Mouse (Mus musculus) frontal cortex, postnatal 36 days (tissue): ENCODE measurements at regions not wholly inside any gene's neighbourhood (a gene's known extent, or its start where the extent isn't known, plus 50 kb on each side); places are given as distances from the start of the nearest gene placed in this dataset.

Experiments used
- DNase-seq, 2 experiments: peaks; one replicate each; pipeline ENCODE4 v3.0.0; 2022; ENCODE audit warnings: low spot score in 2 of 2

GRCm38 (mm10) chr3:50939602-50940001 is 284.6 kb upstream of the Noct start:
- peak in 1 of 2 experiments; percentile 50 for DNase-seq

DNA sequence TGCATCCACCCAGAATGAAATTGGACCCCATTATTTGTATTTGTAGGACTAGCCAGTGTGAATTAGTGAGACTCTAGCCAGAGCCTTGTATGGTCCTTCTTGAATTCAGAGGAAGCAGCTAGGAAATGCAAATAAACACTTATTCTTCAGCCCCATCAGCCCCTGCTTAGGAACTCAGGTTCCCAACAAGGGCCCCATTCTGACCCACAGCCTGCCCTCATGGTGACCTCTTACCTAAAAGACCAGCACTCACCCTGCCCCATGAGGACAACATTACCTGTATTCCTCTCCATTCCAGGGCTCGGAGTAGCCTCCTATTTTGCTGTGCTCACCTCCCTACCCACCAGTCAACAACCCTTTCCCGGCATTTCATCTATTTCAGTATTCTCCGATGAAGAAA is 283.6 kb upstream of the Noct start:
- DNase-seq = no peak

- DNase-seq = no peak
Observed at GRCm38 (mm10) chr3:50953456-50953855, 270.8 kb upstream of the Noct start.

- DNase-seq = no peak
Observed at GRCm38 (mm10) chr3:50970386-50970785, 253.9 kb upstream of the Noct start.

GRCm38 (mm10) chr3:50973081-50973480 is 251.2 kb upstream of the Noct start:
- DNase-seq = no peak

GRCm38 (mm10) chr3:50976141-50976780 is 248.0 kb upstream of the Noct start:
- DNase-seq = no peak

GRCm38 (mm10) chr3:50976818-50977217 is 247.4 kb upstream of the Noct start:
- DNase-seq = no peak

DNA sequence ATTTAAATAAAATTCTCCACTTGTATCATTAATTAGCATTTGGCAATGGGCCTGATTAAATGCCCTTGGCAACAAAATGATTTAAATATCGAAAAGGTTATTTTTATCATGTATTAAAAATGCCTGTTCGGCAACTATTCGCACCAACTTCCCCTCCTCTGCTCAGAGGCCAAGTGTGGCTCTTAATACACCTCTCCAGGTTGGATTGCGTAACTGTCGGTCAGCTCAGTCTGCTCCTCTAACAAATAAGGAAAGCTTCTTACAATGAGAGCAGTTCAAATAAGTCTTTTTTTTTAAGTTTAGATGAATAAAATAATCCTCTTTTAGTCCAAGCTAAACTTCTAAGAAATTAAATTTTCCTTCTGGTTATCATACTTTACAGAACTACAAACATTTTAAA is 245.6 kb upstream of the Noct start:
- no peak for DNase-seq

DNA sequence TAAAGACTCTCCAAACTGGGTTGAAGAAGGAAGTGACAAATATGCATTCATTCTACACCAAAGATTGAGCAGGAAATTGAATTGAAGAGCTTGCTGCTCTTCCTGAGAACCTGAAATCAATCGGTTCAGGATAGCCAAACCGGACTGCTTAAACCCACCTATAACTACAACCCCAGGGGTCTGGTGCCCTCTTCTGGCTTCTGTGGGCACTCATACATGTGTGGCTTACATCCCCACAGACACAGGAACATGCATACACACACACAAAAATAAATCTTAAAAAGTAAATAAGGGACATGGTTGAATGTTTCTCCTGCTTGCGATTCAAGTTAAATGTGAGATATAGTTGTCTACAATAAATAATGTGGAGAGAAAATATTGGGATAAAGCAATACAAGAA is 244.7 kb upstream of the Noct start:
- DNase-seq = no peak

- no peak for DNase-seq
Observed at GRCm38 (mm10) chr3:50981751-50982150, 242.5 kb upstream of the Noct start.

DNA sequence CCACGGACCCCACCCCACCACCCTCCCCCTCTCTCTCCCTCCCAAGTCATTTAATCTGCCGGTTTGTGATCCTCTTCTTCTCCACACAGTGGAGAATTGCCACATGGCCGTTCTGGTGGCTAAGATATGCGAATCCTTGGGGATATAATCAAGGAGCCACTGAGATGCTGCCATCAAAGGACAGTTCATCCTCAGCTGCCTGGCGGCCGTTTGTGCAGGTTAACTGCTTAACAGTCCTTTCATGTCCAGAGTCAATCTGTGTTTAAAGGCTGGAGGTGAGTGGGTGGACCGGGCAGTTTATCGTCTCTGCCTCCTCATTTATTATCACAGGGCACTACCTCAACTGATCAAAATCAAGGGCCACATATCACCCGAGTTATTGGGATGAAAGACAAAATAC is 241.6 kb upstream of the Noct start:
- no peak for DNase-seq

DNA sequence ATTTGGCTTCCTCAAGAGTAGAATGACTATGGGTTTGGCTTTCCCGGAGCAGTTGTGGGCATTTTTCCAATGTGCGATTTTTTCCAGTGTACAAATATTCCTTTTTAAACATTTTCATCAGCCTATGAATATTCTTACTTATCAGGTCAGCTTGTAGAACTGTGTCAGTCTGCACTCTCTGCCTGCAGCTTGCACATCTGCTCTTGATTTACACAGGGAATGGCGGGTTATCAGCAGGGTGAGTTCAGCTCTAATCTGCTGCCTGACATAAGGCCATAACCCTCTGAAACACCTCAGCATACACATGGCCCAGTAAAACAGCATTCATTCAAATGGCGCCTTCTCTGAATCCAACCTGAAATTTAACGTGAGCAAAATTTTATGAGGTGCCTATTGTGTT is 241.1 kb upstream of the Noct start:
- DNase-seq = no peak

- peak; percentile 69 to 84 for DNase-seq
Observed at GRCm38 (mm10) chr3:50983962-50984765, 240.1 kb upstream of the Noct start.

- DNase-seq = peak in 1 of 2 experiments; percentile 60
Observed at GRCm38 (mm10) chr3:50987821-50988220, 236.4 kb upstream of the Noct start.

GRCm38 (mm10) chr3:50990810-50991209 is 233.4 kb upstream of the Noct start:
- no peak for DNase-seq

- no peak for DNase-seq
Observed at GRCm38 (mm10) chr3:50992581-50993313, 231.5 kb upstream of the Noct start.

DNA sequence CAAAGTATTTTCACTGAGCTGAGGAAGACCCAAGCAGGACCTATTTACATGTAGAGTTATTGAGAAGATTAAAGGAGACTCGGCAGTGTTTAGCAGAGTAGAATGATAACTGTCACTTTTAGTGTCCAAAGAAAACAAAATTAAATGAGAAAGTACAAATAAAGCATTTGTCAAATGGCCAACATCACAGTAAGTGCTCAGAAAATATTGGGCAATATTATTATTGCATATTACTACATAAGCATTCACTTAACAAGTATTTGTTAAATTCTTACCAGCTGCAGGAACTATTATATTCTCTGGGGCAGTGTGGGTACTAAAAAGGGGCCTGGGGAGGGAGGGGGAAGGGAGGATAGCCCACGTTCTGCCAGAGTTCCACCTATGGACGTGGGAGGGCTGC is 224.5 kb upstream of the Noct start:
- DNase-seq = no peak

DNA sequence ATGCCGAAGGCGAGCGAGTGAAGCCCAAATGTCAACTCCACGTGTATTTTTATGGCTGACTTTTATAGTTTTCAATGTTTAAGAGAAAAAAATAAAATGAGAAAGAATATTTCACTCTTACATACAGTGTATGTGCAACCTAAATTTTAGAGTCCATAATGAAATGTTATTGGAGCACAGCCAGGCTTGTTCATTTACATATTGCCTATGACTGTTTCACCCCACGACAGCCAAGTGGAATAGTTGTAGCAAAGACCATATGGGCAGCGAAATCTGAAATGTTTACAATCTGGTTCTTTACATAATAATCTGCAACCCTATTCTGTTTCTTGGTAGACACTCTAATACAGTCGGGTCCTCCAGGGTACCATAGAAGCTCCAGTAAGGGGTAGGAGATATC is 223.3 kb upstream of the Noct start:
- no peak for DNase-seq

DNA sequence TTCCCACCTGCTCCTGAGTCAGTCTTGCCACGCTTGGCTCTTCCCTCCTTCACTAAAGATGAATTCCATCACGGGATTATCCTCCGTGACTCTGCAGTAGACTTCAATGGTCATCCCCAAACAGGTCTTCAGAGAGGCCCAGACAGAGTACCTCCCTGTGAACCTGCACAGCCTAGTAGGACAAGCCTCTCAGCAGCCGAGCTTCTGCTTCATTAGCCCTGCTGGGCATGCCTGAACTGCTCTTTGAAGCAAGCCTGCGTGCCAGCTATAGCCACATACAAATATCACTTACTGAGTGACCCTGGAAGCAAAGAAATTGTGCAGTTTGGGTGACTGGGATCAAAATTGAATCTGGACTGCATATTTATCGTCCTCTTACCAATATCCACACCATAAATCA is 221.6 kb upstream of the Noct start:
- DNase-seq = no peak

DNA sequence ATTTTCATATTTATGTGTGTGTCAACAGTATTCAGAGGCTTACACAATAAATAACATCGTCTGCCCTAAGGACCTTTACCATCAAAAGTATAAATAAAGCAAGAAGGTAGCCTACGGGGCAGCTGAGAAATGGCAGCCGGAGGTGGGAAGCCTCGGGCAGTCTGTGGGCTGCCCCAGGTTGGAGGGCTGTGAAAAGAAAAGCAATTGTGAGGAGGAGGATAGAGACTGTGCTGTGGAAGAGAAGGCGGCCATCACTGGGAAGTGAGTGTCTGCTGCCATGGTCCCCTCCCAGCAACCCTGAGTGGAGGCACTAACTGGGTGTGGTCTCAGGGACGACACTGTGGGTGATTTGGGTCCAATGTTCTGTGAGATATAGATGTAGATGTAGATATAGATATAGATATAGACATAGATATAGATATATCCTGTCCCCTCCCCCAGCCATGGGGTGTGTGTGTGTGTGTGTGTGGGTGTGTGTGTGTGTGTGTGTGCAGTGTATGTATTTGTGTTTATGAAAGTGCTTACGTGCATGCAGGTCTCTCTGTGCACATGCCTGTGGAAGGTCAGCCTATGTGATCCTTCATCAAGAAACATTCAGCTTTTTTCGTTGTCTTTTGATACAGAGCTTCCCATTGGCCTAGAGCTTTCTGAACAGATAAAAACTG is 220.6 kb upstream of the Noct start:
- DNase-seq = no peak

- no peak for DNase-seq
Observed at GRCm38 (mm10) chr3:51004216-51004615, 220.0 kb upstream of the Noct start.

- DNase-seq = no peak
Observed at GRCm38 (mm10) chr3:51009098-51009497, 215.1 kb upstream of the Noct start.
